Mouse (Mus musculus): Measurements from ENCODE around the gene Csf3r.

The Csf3r gene

GRCm38 (mm10) chr4:126057207-126058133, 33.1 kb downstream of the Csf3r start:
- DNase-seq, result no peak

DNA sequence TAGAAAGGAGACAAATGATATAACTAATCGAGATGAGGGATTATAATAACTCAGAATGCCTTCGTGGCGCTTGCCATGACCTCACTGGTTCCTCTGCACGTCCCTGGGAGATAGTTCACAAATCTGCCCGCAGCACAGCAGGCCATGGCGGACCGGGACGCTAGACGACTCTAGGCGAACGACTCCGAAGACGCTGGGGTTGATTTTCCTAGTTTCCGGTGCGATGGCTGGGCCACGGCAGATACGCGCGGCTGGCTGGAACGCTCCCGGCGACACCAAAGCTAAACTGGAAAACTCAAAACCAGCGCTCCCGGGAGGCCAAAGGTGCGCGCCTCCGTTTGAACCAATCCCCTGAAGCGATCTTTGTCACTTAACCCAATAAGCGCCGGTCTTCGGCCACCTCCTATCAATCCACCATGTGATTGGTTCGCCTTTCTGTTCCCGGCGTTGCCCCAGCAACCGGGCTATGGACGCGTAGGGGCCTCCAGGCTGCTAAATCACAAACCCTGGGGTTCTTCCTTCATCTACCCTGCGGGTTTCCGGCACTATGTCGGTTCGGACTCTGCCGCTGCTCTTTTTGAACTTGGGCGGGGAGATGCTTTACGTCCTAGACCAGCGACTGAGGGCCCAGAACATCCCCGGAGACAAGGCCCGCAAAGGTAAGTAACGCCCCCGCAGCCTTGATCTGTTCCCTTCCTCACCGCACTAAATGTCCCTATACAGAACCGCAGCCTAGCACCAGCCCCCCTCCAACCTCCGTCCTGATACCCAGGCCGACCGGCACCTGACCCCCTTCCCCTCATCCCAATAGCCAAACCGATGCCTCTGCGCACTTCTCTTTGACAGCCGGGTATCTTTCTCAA, 34.0 kb downstream of the Csf3r start, which contains the start of gene Oscp1:
Oscp1 (plus strand) TSS at position 432 of the 863 bp plus-strand sequence.
- DNase-seq, result peak; percentile 90

- DNase-seq, result no peak
Observed at GRCm38 (mm10) chr4:126058997-126059362, 34.6 kb downstream of the Csf3r start.

GRCm38 (mm10) chr4:126062856-126063255, 38.5 kb downstream of the Csf3r start:
- DNase-seq, result peak; percentile 12

DNA sequence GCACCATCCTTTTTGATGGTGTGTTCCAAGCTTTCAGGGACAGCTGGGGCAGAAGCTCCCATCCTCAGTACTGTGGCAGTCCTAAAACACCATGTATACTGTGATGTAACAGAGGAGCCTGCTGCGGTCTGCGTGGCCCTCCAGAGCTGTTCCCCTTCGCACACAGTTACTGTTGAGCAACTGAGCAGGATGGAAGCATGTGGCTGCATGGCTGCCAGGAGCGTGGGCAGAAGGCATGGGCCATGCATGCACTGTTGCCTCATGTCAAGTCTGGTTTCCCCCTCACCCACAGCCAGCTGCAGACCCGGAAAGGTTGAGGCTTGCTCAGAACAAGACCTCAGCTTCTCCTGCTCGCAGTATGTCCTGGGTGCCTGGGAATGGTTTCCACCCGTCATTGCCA, 40.9 kb downstream of the Csf3r start:
- no peak for DNase-seq

GRCm38 (mm10) chr4:126067401-126068077, 43.2 kb downstream of the Csf3r start:
- DNase-seq, result no peak

- DNase-seq, result no peak
Observed at GRCm38 (mm10) chr4:126068842-126069241, 44.5 kb downstream of the Csf3r start.

- DNase-seq, result no peak
Observed at GRCm38 (mm10) chr4:126077833-126078232, 53.5 kb downstream of the Csf3r start.

DNA sequence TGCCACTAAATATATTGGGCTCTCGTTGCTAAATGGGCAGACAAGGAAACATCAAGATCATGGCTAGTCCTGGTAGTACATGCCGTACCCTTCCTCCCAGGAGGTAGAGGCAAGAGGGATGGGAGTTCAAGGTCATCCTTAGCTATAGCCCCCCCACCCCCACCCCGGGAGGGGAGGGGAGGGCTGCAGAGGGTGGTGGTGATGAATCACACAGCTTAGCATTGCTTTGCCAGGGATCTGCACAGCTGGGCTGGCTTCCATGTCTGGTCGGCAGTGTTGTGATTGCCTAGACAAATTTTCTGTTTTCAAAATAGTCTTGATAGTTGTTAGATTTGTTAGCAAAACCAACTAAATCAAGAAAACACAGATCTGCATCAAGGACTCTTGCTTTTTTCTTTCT, 54.9 kb downstream of the Csf3r start:
- no peak for DNase-seq

- no peak for DNase-seq
Observed at GRCm38 (mm10) chr4:126081601-126082000, 57.3 kb downstream of the Csf3r start.

GRCm38 (mm10) chr4:126083021-126083420, 58.7 kb downstream of the Csf3r start:
- DNase-seq, result no peak

- no peak for DNase-seq
Observed at GRCm38 (mm10) chr4:126084382-126084781, 60.0 kb downstream of the Csf3r start.

GRCm38 (mm10) chr4:126085996-126086576, 61.7 kb downstream of the Csf3r start:
- peak; percentile 82 for DNase-seq

- peak; percentile 34 for DNase-seq
Observed at GRCm38 (mm10) chr4:126090101-126090847, 65.9 kb downstream of the Csf3r start.

DNA sequence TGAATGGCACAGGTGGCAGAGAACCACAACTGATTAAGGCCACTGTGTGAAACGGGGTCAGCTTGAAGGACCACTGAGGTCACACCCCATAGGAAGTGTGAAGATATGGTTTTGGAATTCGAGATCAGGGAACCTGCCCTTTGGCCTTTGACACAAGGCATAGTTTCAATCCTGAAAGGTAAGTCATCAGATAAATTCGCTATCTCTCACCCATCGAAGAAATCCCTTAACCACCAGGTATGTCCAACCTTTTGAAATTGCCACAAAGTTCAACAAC, 66.4 kb downstream of the Csf3r start:
- DNase-seq, result no peak

DNA sequence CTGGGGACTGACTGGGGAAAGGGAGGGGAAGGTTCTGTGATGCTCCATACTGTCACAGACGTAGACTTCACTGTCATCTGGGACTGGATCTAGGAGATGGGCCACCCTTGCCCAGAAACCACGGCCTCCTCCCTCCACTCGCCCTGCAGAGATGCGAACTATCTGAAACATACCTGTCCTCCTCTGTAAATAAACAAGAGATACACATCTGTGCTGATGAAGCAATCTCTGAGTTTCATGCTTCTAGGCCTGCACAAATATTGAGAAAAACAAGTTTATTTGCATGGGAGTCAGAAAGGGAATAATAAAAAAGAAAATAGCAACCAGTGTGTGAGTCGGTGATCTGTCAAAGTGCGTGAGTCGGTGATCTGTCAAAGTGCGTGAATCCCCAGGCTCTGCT, 67.5 kb downstream of the Csf3r start:
- no peak for DNase-seq
